In the genomic region with DNA sequence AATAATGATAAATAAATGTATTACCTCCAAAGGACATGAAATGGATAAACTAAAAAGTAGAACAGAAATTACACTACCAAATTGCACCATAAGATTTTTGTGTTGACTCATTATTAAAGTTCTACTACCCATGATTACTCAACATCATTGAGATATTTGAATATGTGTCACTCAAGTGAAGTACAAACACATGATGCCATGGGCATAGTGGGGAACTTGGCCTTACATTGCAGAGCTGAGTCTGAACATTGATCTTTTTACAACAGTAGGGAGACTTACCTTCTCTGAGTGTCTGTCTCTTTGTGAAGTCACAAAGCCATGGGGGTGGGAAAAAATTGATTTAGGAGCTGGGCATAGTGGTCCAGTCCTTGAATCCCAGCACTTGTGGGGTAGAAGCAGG, we compare ENCODE assay signal across 22 mouse cellular contexts.
DNase-seq lines count a peak whose midpoint lies in the region; ATAC-seq and TF ChIP-seq lines count a peak whose summit lies in the region.
"Had no signal": no experiment of that assay in that cellular context is flagged by ENCODE, and none has a peak within 500 bp of the region (broad histone marks: within the 10 kb centered on the region; RNA-seq: fewer than 3 reads in every experiment).

No protein-coding gene starts in this region.

- no peak for ATAC-seq in liver, embryonic 12.5 days
- ATAC-seq in lung, postnatal 0 days = peak; percentile 73
- ATAC-seq in stomach, postnatal 0 days (ENCODE audit: low FRiP score, low TSS enrichment) = peak; percentile 72; the same call in 1 of the 2 replicates
- ATAC-seq: CD4-positive, CD25-positive, alpha-beta regulatory T cell, adult 4 months; forebrain, embryonic 14.5 days; forebrain, postnatal 0 days had no signal

- DNase-seq in liver, adult 2 months (ENCODE audit: extremely low read depth, low read depth, low spot score) = peak; percentile 98
- DNase-seq in lung, postnatal 0 days (ENCODE audit: low spot score) = peak; percentile 49
- DNase-seq in lung, adult 18-20 months = no peak
- no peak for DNase-seq in stomach, postnatal 0 days (ENCODE audit: low spot score)
- DNase-seq: adrenal gland, adult 2 months; adrenal gland, postnatal 14 days; cerebellum, adult 11 months; cerebellum, adult 2 months; cerebellum, adult 9-11 months; cerebellum, postnatal 25 days; forebrain, postnatal 0 days; gastrocnemius, adult 2 months; gastrocnemius, postnatal 14 days; heart, adult 11 months had no signal

- H3K79me2 ChIP-seq in liver, adult 2 months (ENCODE audit: control insufficient read depth, insufficient read depth, low read length) = no peaks in the 10 kb centered on the region

- no peak for TF ChIP-seq CTCF in liver, adult 2 months (IDR thresholded peaks at IDR 0.05; ENCODE audit: low read depth, low read length)
- TF ChIP-seq CTCF in lung, postnatal 0 days (IDR thresholded peaks at IDR 0.05) = no peak
- no peak for TF ChIP-seq CTCF in small intestine, adult 2 months (IDR thresholded peaks at IDR 0.05; ENCODE audit: extremely low read depth, insufficient read length, insufficient replicate concordance, low read depth, low read length)
- TF ChIP-seq CTCF in stomach, postnatal 0 days (IDR thresholded peaks at IDR 0.05; ENCODE audit: low read depth) = no peak

- H3K36me3 ChIP-seq in liver, adult 2 months (ENCODE audit: control insufficient read depth, insufficient read depth, low read length) = no peaks in the 10 kb centered on the region
- no peaks in the 10 kb centered on the region for H3K36me3 ChIP-seq in liver, embryonic 12.5 days
- no peaks in the 10 kb centered on the region for H3K36me3 ChIP-seq in lung, postnatal 0 days (ENCODE audit: insufficient read depth, low read length)
- H3K36me3 ChIP-seq in small intestine, adult 2 months (ENCODE audit: control insufficient read depth, insufficient read depth, low read length) = no peaks in the 10 kb centered on the region
- no peaks in the 10 kb centered on the region for H3K36me3 ChIP-seq in stomach, postnatal 0 days (ENCODE audit: control insufficient read depth, insufficient read depth, low read length)
- H3K36me3 ChIP-seq: embryonic facial prominence, embryonic 12.5 days; embryonic facial prominence, embryonic 15.5 days; hindbrain, embryonic 12.5 days had no signal

- 0 out of 2 replicates have a peak, but pooled peaks have one; percentile 27 for TF ChIP-seq EP300 in lung, postnatal 0 days (IDR thresholded peaks at IDR 0.05)
- TF ChIP-seq EP300 in stomach, postnatal 0 days (optimal IDR thresholded peaks at IDR 0.05) = no peak

- H3K27me3 ChIP-seq in liver, adult 2 months (ENCODE audit: control insufficient read depth, insufficient read depth, low read length) = no peaks in the 10 kb centered on the region
- H3K27me3 ChIP-seq in liver, embryonic 12.5 days (replicated peaks) = no peaks in the 10 kb centered on the region
- no peaks in the 10 kb centered on the region for H3K27me3 ChIP-seq in lung, postnatal 0 days (replicated peaks; ENCODE audit: insufficient read depth, low read length)
- H3K27me3 ChIP-seq in small intestine, adult 2 months (ENCODE audit: control insufficient read depth, insufficient read depth, low read length) = no peaks in the 10 kb centered on the region
- no peaks in the 10 kb centered on the region for H3K27me3 ChIP-seq in stomach, postnatal 0 days (ENCODE audit: control insufficient read depth, insufficient read depth, low read length)
- H3K27me3 ChIP-seq: embryonic facial prominence, embryonic 12.5 days; embryonic facial prominence, embryonic 15.5 days; hindbrain, embryonic 12.5 days had no signal

- no peak overlapping the region for H3K4me3 ChIP-seq in liver, adult 2 months (ENCODE audit: insufficient read depth, low read depth, low read length)
- no peak overlapping the region for H3K4me3 ChIP-seq in liver, embryonic 12.5 days
- H3K4me3 ChIP-seq in lung, postnatal 0 days (ENCODE audit: low read depth, low read length) = no peak overlapping the region
- no peak overlapping the region for H3K4me3 ChIP-seq in small intestine, adult 2 months (ENCODE audit: low read depth, low read length)
- H3K4me3 ChIP-seq in stomach, postnatal 0 days (ENCODE audit: low read depth, low read length) = no peak overlapping the region
- H3K4me3 ChIP-seq: embryonic facial prominence, embryonic 12.5 days; embryonic facial prominence, embryonic 15.5 days; gastrocnemius, adult 2 months; hindbrain, embryonic 12.5 days had no signal

- no peak for TF ChIP-seq POLR2A in liver, adult 2 months (IDR thresholded peaks at IDR 0.05; ENCODE audit: extremely low read depth, insufficient read depth, low read length)
- no peak for TF ChIP-seq POLR2A in small intestine, adult 2 months (IDR thresholded peaks at IDR 0.05; ENCODE audit: low read depth, low read length)

- no peak overlapping the region for H3K4me2 ChIP-seq in liver, embryonic 12.5 days
- no peak overlapping the region for H3K4me2 ChIP-seq in lung, postnatal 0 days (replicated peaks; ENCODE audit: low read depth, low read length)
- H3K4me2 ChIP-seq in stomach, postnatal 0 days (replicated peaks; ENCODE audit: low read depth) = no peak overlapping the region
- H3K4me2 ChIP-seq: embryonic facial prominence, embryonic 12.5 days; embryonic facial prominence, embryonic 15.5 days; heart, embryonic 11.5 days; hindbrain, embryonic 12.5 days had no signal

- H3K9me3 ChIP-seq in liver, embryonic 12.5 days (replicated peaks) = no peaks in the 10 kb centered on the region
- no peaks in the 10 kb centered on the region for H3K9me3 ChIP-seq in lung, postnatal 0 days (ENCODE audit: low read length)
- no peaks in the 10 kb centered on the region for H3K9me3 ChIP-seq in stomach, postnatal 0 days (ENCODE audit: control insufficient read depth, low read length)
- H3K9me3 ChIP-seq: embryonic facial prominence, embryonic 12.5 days; embryonic facial prominence, embryonic 15.5 days; hindbrain, embryonic 12.5 days had no signal

- H3K4me1 ChIP-seq in liver, adult 2 months (ENCODE audit: control insufficient read depth, insufficient read depth, low read length) = peaks cover 17% of the 10 kb centered on the region
- peaks cover 5% of the 10 kb centered on the region; the same call in 1 of the 2 replicates for H3K4me1 ChIP-seq in liver, embryonic 12.5 days
- no peaks in the 10 kb centered on the region for H3K4me1 ChIP-seq in lung, postnatal 0 days (ENCODE audit: insufficient read depth, low read depth, low read length)
- H3K4me1 ChIP-seq in small intestine, adult 2 months (ENCODE audit: control insufficient read depth, insufficient read depth, insufficient read length, low read length) = peaks cover 15% of the 10 kb centered on the region; the same call in 1 of the 2 replicates
- H3K4me1 ChIP-seq in stomach, postnatal 0 days (replicated peaks; ENCODE audit: control insufficient read depth, insufficient read depth) = no peaks in the 10 kb centered on the region
- H3K4me1 ChIP-seq: embryonic facial prominence, embryonic 12.5 days; embryonic facial prominence, embryonic 15.5 days; hindbrain, embryonic 12.5 days had no signal

- peak overlapping the region; percentile 92 for H3K27ac ChIP-seq in liver, adult 2 months (replicated peaks; ENCODE audit: insufficient read depth, low read depth, low read length)
- no peak overlapping the region for H3K27ac ChIP-seq in liver, embryonic 12.5 days
- H3K27ac ChIP-seq in lung, postnatal 0 days (ENCODE audit: low read length) = no peak overlapping the region
- peak overlapping the region; percentile 54 for H3K27ac ChIP-seq in small intestine, adult 2 months (ENCODE audit: insufficient read depth, low read depth, low read length)
- H3K27ac ChIP-seq in stomach, postnatal 0 days (replicated peaks) = no peak overlapping the region
- H3K27ac ChIP-seq: embryonic facial prominence, embryonic 12.5 days; embryonic facial prominence, embryonic 15.5 days; gastrocnemius, adult 2 months; hindbrain, embryonic 12.5 days had no signal

- H3K9ac ChIP-seq in liver, adult 2 months (ENCODE audit: low read depth, low read length) = 0 out of 2 replicates have a peak overlapping the region, but pooled peaks have one; percentile 17
- H3K9ac ChIP-seq in liver, embryonic 12.5 days = no peak overlapping the region
- no peak overlapping the region for H3K9ac ChIP-seq in lung, postnatal 0 days (replicated peaks; ENCODE audit: low read depth)
- no peak overlapping the region for H3K9ac ChIP-seq in stomach, postnatal 0 days (ENCODE audit: low read length)
- H3K9ac ChIP-seq: embryonic facial prominence, embryonic 12.5 days; embryonic facial prominence, embryonic 15.5 days; forebrain, postnatal 0 days; hindbrain, embryonic 12.5 days had no signal

Comparison
In these comparisons a context has a peak if more than half of its experiments do, and no peak if none do; other contexts are left out.
1. DNase-seq: peak in liver, adult 2 months (single experiment) and lung, postnatal 0 days (single experiment); none in lung, adult 18-20 months (0 of 2) and stomach, postnatal 0 days (single experiment).
2. H3K27ac ChIP-seq: peak in liver, adult 2 months (single experiment) and small intestine, adult 2 months (single experiment); none in liver, embryonic 12.5 days (single experiment), lung, postnatal 0 days (single experiment) and stomach, postnatal 0 days (single experiment).